10 mouse cellular contexts compared by ENCODE assay signal in the genomic region with DNA sequence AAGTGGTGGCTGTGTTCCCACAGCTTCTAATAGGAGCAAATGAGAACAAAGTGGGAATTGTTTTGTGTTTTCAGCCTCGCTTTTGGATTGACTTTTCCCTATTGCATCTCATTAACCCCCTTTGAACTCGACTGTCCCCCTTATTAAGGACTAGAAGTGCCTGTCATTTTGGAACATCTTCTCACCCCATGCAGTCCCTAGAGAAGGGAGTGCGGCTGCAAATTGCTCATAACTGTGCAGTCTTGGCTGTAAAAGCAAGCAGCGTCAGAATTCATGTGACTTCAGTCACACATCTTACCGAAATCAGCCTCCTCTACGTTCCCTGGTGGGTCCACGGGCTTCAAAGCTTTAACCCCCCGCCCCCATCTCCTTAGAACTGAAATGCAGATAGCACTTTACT. TPM values are rescaled to one million over a fixed set of nuclear protein-coding genes. Genes with fewer than 3 reads are reported as not detected.
DNase-seq lines count a peak whose midpoint lies in the region; ATAC-seq lines count a peak whose summit lies in the region.
"Had no signal": no experiment of that assay in that cellular context is flagged by ENCODE, and none has a peak within 500 bp of the region (broad histone marks: within the 10 kb centered on the region; RNA-seq: fewer than 3 reads in every experiment).

No protein-coding gene starts in this region.

- no peak for DNase-seq in heart, adult 9 months (ENCODE audit: low spot score in 2 of 2)
- peak; percentile 18 to 27 for DNase-seq in layer of hippocampus, postnatal 36 days
- peak; percentile 61 to 63 for DNase-seq in right cerebral cortex, adult 2 months (ENCODE audit: low spot score in 2 of 2)
- DNase-seq in B cell, adult 2 months = no peak
- DNase-seq in kidney, postnatal 14 days = no peak
- no peak for DNase-seq in ovary, postnatal 10 days (ENCODE audit: low spot score)

- ATAC-seq in heart, embryonic 13.5 days (ENCODE audit: extremely low read depth, insufficient number of reproducible peaks, low FRiP score, low TSS enrichment) = no peak
- ATAC-seq in embryonic facial prominence, embryonic 15.5 days (ENCODE audit: insufficient number of reproducible peaks, low FRiP score, low TSS enrichment, low read depth) = no peak

- H3K9me3 ChIP-seq in heart, embryonic 13.5 days = no peaks in the 10 kb centered on the region
- H3K9me3 ChIP-seq in embryonic facial prominence, embryonic 15.5 days (replicated peaks) = no peaks in the 10 kb centered on the region
- H3K9me3 ChIP-seq: kidney, embryonic 15.5 days; megakaryocyte, embryonic 14.5 days had no signal

- peaks cover 27% of the 10 kb centered on the region for H3K4me1 ChIP-seq in heart, embryonic 13.5 days
- peaks cover 8% of the 10 kb centered on the region; the same call in 1 of the 2 replicates for H3K4me1 ChIP-seq in embryonic facial prominence, embryonic 15.5 days
- H3K4me1 ChIP-seq: megakaryocyte, embryonic 14.5 days had no signal

- no peaks in the 10 kb centered on the region for H3K36me3 ChIP-seq in heart, embryonic 13.5 days
- no peaks in the 10 kb centered on the region for H3K36me3 ChIP-seq in embryonic facial prominence, embryonic 15.5 days
- H3K36me3 ChIP-seq: kidney, embryonic 15.5 days had no signal

- peak overlapping the region; percentile 71 for H3K9ac ChIP-seq in heart, embryonic 13.5 days
- no peak overlapping the region for H3K9ac ChIP-seq in embryonic facial prominence, embryonic 15.5 days
- H3K9ac ChIP-seq: kidney, embryonic 15.5 days had no signal

- H3K27ac ChIP-seq in heart, embryonic 13.5 days (replicated peaks) = peak overlapping the region; percentile 45; the same call in 1 of the 2 replicates
- H3K27ac ChIP-seq in embryonic facial prominence, embryonic 15.5 days (replicated peaks) = no peak overlapping the region
- H3K27ac ChIP-seq: kidney, embryonic 15.5 days had no signal

- 12% methylated on average over 8 of the region's 8 CpGs for WGBS in heart, embryonic 13.5 days
- 8% methylated on average over 8 of the region's 8 CpGs for WGBS in embryonic facial prominence, embryonic 15.5 days

- H3K4me3 ChIP-seq in heart, embryonic 13.5 days = peak overlapping the region; percentile 45
- no peak overlapping the region for H3K4me3 ChIP-seq in embryonic facial prominence, embryonic 15.5 days (replicated peaks)
- H3K4me3 ChIP-seq: megakaryocyte, embryonic 14.5 days had no signal

- H3K27me3 ChIP-seq in heart, embryonic 13.5 days (replicated peaks) = no peaks in the 10 kb centered on the region
- H3K27me3 ChIP-seq in embryonic facial prominence, embryonic 15.5 days = no peaks in the 10 kb centered on the region

- H3K4me2 ChIP-seq in heart, embryonic 13.5 days = peak overlapping the region; percentile 71
- peak overlapping the region; percentile 27 for H3K4me2 ChIP-seq in embryonic facial prominence, embryonic 15.5 days (replicated peaks)

RNA-seq across cellular contexts. Expression of gene Lrrc4c, which starts 1.2 kb away (rescaled TPM):
- 0.92 and 1.0 TPM in 2 replicates for polyA plus RNA-seq in heart, embryonic 13.5 days (2015; fragmentation: Nextera tagmentation; extraction: Ambion mirVana)
- 1.7 and 2.1 TPM in 2 replicates for polyA plus RNA-seq in embryonic facial prominence, embryonic 15.5 days (2015; fragmentation: Nextera tagmentation; extraction: Ambion mirVana)
- total RNA-seq in layer of hippocampus, postnatal 36 days (2021) = 10 to 100 TPM; 65.4 to 67.4 TPM

Comparison
In these comparisons a context has a peak if more than half of its experiments do, and no peak if none do; other contexts are left out.
1. DNase-seq: peak in layer of hippocampus, postnatal 36 days (2 of 2) and right cerebral cortex, adult 2 months (2 of 2); none in heart, adult 9 months (0 of 2), B cell, adult 2 months (0 of 2), kidney, postnatal 14 days (single experiment) and ovary, postnatal 10 days (single experiment).